Mouse (Mus musculus): ENCODE measurements at regions not wholly inside any gene's neighbourhood (a gene's known extent, or its start where the extent isn't known, plus 50 kb on each side); places are given as distances from the start of the nearest gene placed in this dataset.
"Not testable (repeated sequence)": the region's sequence is repeated elsewhere in the genome, so short reads cannot be mapped to it uniquely, and the experiment has no call there.

- DNase-seq: no peak
Observed at GRCm38 (mm10) chr2:162867516-162868029, 63.8 kb upstream of the Srsf6 start.

GRCm38 (mm10) chr2:162866613-162867314 lies 64.6 kb upstream of the Srsf6 start:
- peak; percentile 24 for DNase-seq

GRCm38 (mm10) chr2:162864571-162864970 lies 66.8 kb upstream of the Srsf6 start:
- no peak for DNase-seq

- no peak for DNase-seq
Observed at GRCm38 (mm10) chr2:162854606-162855005, 76.7 kb upstream of the Srsf6 start.

GRCm38 (mm10) chr2:162853576-162853975 lies 77.8 kb upstream of the Srsf6 start:
- DNase-seq: peak; percentile 45

GRCm38 (mm10) chr2:162841761-162842160 lies 89.6 kb upstream of the Srsf6 start:
- DNase-seq: not testable (repeated sequence)

GRCm38 (mm10) chr2:162837776-162838175 lies 93.6 kb upstream of the Srsf6 start:
- no peak for DNase-seq

GRCm38 (mm10) chr2:162833741-162834140 lies 97.6 kb upstream of the Srsf6 start:
- no peak for DNase-seq

- no peak for DNase-seq
Observed at GRCm38 (mm10) chr2:162818787-162819186, 112.5 kb upstream of the Srsf6 start.

GRCm38 (mm10) chr2:162814205-162814604 lies 117.1 kb upstream of the Srsf6 start:
- peak; percentile 18 for DNase-seq

- DNase-seq: no peak
Observed at GRCm38 (mm10) chr2:162807747-162808146, 123.6 kb upstream of the Srsf6 start.

- DNase-seq: no peak
Observed at GRCm38 (mm10) chr2:162796528-162796927, 134.8 kb upstream of the Srsf6 start.

GRCm38 (mm10) chr2:162794285-162794684 lies 133.3 kb upstream of the Ptprt start:
- DNase-seq: no peak

GRCm38 (mm10) chr2:162791374-162792098 lies 130.6 kb upstream of the Ptprt start:
- DNase-seq: peak; percentile 28

- no peak for DNase-seq
Observed at GRCm38 (mm10) chr2:162784176-162784813, 123.3 kb upstream of the Ptprt start.

- peak; percentile 9 for DNase-seq
Observed at GRCm38 (mm10) chr2:162781599-162781998, 120.7 kb upstream of the Ptprt start.

GRCm38 (mm10) chr2:162776542-162776941 lies 115.6 kb upstream of the Ptprt start:
- peak; percentile 34 for DNase-seq

- DNase-seq: no peak
Observed at GRCm38 (mm10) chr2:162772520-162772919, 111.6 kb upstream of the Ptprt start.

GRCm38 (mm10) chr2:162769711-162770428 lies 108.9 kb upstream of the Ptprt start:
- no peak for DNase-seq

- no peak for DNase-seq
Observed at GRCm38 (mm10) chr2:162764059-162764458, 103.1 kb upstream of the Ptprt start.

GRCm38 (mm10) chr2:162740523-162740922 lies 79.6 kb upstream of the Ptprt start:
- no peak for DNase-seq

GRCm38 (mm10) chr2:162735761-162736160 lies 74.8 kb upstream of the Ptprt start:
- DNase-seq: no peak

- DNase-seq: no peak
Observed at GRCm38 (mm10) chr2:162734286-162734685, 73.3 kb upstream of the Ptprt start.

Data from right cerebral cortex, postnatal 14 days (tissue).